Mouse (Mus musculus) CD4-positive, CD25-positive, alpha-beta regulatory T cell, adult 9 weeks (primary cell): Measurements from ENCODE around the gene Vmn2r110. TPM values are rescaled to one million over a fixed set of nuclear protein-coding genes. Genes with fewer than 3 reads are reported as not detected.

Experiments used
- polyA plus RNA-seq: library from polyadenylated mRNA; unstranded; fragments of 100-300 nt; shearing (Covaris generic); gene quantifications from one replicate; pipeline ENCODE4 v1.2.1, GENCODE M21; 2017

The Vmn2r110 gene
- polyA plus RNA-seq, result 0.05 TPM

GRCm38 (mm10) chr17:20596323-20596722 is at the start of gene Vmn2r110:
Gene Vmn2r110, minus strand, starts transcription at chr17:20596423.

GRCm38 (mm10) chr17:20624777-20625176 is 28.6 kb upstream of the Vmn2r110 start, which contains the start of gene Fpr-rs3:
Gene Fpr-rs3, minus strand, starts transcription at chr17:20624877.

GRCm38 (mm10) chr17:20564656-20565055 is 31.6 kb downstream of the Vmn2r110 start, which contains the start of gene Vmn2r109:
Gene Vmn2r109, minus strand, starts transcription at chr17:20564756.

Other genes with a start within 250 kb of the Vmn2r110 start
- not detected for gene Vmn1r224, start 182.3 kb downstream of the Vmn2r110 start, polyA plus RNA-seq
- not detected for gene Vmn2r108, start 115.1 kb downstream of the Vmn2r110 start, polyA plus RNA-seq
- not detected for gene Vmn1r225, start 98.3 kb downstream of the Vmn2r110 start, polyA plus RNA-seq
- gene Vmn2r109, start 31.7 kb downstream of the Vmn2r110 start, polyA plus RNA-seq, result not detected
- gene Fpr-rs3, start 28.5 kb upstream of the Vmn2r110 start, polyA plus RNA-seq, result not detected
- gene Vmn1r226, start 86.4 kb upstream of the Vmn2r110 start, polyA plus RNA-seq, result not detected
- gene Vmn1r227, start 133.4 kb upstream of the Vmn2r110 start, polyA plus RNA-seq, result not detected
- not detected for gene Vmn1r228, start 189.7 kb upstream of the Vmn2r110 start, polyA plus RNA-seq
- not detected for gene Vmn1r229, start 215.1 kb upstream of the Vmn2r110 start, polyA plus RNA-seq
- not detected for gene Vmn1r230, start 244.0 kb upstream of the Vmn2r110 start, polyA plus RNA-seq